Mouse (Mus musculus) cerebellum, adult (tissue): ENCODE data around the gene D5Ertd579e.

Experiments used
- ATAC-seq: cut with Nextera tagmentation; 2 replicates; pipeline ENCODE4 v1.9.2; 2017; ENCODE audit warnings: mild to moderate bottlenecking, moderate library complexity, mixed read lengths; ENCODE audit not compliant: insufficient number of reproducible peaks, low FRiP score, low TSS enrichment

The D5Ertd579e gene

DNA sequence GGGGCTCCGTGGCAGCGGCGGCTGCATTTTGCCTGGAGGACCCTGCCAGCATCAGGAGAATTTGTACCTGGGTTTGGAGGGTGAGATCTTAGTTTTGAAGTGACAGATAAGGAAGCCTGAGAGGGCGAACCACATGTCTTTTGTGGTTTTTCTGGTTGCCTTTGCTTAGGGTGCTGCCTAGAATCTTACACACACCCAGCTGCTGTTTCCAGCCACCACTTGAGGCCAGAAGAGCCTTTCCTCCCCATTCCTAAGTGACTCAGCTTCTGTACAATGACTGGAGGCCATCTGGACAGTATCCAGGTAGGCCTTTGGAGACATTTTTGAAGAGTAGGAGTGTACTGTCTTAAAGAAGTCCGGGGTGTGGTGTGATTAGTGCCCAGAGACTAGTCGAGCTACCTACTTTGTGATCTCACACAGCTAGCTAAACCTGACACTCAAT is 26.6 kb upstream of the D5Ertd579e start:
- ATAC-seq, result no peak

DNA sequence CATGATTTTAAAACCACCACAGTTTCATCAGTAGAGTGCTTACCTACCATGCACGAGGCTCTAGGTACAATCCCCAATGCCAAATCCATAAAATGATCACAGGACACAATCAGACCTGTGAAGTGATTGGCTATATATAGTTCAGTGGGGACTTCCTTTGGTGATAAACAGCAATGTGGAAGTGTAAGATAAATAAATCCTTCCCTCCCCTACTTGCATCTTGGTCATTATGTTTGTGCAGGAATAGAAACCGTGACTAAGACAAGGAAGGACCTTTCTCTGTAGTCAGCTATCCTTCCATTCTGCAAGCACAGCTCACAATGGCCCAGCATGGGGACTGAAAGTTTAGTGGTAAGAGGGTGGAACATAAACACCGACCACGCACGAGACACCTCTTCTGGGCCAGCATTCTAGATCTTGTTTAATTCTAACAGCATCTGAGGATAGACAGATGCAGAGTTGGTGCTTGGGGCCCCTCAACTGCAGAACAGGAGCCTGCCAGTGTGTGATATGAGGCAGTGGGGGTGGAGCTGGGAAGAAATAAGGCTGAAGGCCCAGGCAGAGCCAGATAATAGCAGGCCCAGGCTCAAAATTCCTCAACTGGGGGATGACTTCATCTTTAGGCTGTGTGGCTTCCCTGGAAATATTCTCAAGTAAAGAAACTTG is 25.0 kb upstream of the D5Ertd579e start:
- no peak for ATAC-seq

DNA sequence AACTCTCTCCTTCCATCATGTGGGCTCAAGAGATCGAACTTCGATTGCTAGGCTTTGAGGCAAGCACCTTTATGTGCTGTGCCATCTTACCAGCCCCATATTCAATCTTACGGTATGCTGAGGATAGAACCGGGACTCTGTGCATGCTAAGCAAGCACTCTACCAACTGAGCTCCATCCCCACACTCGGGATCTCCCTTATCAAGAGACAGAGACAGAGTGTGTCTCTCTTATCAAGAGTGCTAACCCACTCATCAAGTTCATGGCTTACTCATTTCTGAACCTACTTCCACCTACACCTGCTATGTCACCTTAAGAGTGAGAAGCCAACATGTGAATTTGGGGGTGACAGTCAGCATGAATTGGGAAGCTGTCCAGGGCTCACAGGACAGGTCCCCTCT is 24.4 kb upstream of the D5Ertd579e start:
- ATAC-seq, result no peak

DNA sequence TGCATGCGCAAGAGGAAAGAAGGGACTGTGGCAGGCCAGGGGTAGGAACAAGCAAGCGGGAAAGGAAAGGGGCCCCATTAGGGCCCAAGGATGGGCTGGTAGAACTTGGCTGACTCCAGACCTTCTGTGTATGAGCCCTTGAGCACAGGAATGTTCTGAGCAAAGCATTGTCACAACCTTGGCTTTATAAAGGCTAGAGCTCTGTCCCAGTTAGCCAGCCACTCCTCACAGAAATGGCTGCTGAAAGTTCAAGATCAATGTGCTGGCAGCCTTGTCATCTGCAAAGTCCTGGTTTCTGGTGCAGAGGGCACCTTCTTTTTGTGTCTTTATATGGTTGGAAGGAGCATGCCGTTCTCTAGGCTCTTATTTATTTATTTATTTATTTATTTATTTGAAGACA is 23.8 kb upstream of the D5Ertd579e start:
- ATAC-seq, result no peak

DNA sequence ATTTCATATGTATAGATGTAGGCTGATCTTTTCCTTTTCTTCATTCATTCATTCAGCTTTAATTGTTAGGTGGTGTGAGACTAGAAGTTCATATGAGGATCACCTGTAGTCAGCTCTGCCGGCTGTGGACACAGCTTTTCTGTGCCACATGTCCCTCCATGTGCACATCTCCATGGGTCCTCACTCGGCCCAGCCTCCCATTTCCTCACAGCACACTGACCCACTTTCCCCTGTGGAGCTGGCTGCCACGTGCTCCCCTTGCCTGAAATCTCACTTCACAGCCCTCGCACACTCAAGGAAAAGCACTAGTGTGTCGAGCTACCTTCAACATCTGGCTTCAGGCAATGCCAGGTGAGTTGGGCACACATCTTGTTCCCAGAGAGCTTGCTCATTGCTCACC is 23.3 kb upstream of the D5Ertd579e start:
- ATAC-seq, result no peak

DNA sequence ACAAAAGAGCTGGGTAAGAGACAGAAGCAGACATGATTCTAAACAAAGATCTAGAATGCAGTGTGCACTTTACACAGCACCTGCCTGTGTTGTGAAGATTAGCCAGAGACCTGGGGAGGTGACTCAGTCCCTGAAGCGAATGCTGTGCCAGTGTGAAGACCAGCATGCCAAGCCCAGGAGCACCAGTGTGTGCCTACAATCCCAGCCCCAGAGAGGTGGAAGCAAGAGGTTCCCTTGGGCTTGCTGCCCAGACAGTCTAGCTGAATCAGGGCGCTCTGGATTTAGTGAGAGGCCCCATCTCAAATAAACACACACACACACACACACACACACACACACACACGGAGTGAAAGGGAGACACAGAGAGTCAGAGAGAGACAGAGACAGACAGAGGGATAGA is 22.1 kb upstream of the D5Ertd579e start:
- ATAC-seq, result peak; percentile 54

DNA sequence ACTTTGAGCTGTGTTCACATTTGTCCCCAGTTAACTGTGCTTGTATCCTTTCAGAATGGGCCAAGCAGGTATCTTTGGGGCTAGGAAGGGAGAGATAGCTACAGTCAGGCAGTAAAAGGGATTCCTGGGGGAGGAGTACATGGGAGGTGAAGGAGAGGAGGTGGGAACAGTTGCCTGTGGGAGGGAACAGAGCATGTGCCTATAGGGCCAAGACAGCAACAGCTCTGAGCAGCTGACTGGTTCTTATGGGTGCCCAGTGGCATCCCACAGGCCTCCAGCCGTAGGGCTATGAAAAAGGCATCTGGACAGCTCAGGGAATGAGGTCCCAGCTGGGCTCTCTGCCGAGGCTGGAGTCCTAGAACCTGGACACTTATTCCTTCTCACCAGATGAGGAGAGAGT is 21.0 kb upstream of the D5Ertd579e start:
- ATAC-seq, result no peak

DNA sequence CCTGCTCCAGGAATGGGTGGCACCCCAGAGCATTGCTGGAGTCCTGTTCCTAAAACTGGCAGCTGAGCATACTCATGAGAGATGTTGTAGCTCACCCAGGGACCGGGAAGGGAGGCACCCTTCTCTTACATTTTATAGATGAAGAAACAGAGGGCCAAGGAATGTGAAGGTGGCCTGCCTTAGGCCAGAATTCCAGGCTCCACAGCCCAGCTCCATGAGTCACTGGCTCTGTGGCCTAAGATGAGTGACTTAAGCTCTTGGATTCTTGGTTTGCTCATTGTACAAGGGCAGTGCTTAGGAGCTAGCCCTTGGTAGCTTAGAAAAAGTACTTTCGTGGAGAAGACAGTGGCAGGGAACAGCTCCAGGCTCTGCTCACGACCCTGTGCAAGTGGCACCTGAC is 19.0 kb upstream of the D5Ertd579e start:
- no peak for ATAC-seq

DNA sequence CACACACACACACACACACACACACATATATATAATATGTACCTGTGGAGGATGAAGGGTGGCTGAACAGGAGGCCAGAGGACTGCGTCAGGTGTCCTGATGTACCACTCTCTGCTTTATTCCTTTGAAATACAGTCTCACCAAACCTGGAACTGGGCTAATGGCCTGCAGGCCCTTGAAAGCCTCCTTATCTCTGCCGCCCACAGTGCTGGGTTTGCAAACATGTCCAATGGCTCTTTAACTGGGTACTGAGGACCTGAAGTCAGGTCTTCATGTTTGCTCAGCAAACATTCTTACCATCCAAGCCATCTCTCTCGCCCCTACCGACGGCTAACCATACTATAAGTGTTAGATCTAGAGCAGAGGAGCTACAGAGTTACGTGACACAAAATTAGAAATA is 17.9 kb upstream of the D5Ertd579e start:
- no peak for ATAC-seq

DNA sequence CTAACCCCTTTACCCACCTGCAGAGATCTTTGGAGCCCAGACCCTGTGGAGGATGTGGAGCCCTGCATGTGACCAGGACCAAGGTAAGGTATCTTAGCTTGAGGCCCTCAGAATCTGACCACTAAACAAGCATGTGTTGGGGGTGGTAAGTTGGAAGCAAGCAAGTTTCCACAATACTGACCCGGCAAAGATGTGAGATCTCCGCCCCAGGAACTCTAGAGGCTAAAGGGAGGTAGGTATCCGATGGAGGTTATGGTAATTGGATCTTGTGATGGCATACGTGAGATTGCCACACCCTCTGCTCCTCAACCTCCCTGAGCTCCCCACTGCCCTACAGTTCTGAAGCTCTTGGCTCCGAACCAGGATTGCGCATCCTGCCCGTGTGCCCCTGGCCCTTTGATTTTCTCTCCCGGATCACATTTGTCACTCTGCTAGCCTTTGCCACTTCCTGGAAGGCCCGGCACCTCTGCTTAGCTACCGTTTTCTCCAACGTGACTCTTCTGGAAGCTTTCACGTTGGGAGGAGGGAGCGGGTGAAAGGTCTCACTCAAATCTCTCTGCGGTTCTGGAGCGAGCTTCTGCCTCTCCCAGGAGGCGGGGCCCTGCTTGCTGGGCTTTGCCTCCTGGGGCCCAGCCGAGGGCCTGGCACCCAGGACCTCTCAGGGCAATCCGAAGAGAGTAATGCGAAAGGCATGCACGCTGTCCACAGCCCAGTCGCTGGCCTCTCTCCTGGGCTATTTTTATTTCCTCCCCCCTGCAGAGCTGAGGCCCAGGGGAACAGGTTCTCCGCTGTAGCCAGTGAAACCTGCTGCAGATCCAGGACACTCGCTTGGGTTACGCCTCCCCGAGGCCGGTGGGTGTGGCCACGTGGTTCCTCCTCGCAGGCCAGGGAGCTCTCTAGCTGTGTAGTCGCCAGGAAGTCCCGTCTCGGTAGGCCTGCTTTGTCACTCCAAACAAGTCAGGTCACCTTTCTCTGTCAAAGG is 17.0 kb upstream of the D5Ertd579e start:
- peak; percentile 54; the same call in 1 of the 2 replicates for ATAC-seq

DNA sequence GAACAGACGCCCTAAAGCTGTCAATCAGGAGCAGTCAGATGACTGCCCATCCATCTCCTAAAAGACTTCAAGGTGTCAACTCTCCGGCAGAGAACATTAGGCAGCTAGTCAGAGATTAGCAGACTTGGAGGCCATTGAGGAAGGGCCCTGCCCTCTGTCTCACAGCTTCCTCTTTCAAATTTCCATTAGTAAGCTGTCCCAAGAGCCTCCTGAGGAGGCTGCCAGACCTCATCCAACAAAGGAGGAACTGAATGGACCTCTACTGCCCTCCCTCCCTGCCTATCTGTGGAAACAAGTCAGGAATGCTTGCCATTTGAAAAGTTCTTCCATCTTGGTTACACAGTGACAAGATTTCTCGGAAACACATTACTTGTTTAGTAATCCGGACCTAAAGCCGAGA is 16.0 kb upstream of the D5Ertd579e start:
- ATAC-seq, result no peak

DNA sequence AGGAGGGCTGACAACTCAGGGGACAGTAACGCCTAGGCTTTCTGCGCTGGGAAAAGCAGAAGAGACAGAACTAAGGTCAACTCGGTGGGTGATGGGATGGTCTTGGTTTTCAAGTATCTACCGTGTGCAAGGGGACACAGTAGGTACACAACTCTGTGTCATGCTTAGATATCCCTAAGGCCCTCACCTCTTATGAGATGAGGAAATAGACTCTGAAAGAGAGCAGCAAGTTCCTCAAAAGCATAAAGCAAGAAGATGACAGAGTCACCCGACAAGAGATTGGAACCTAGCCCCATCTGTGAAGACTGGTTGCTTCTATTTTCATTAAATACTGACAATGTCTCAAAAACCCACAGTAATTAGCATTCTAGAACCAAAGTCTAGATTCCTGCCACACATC is 10.0 kb upstream of the D5Ertd579e start:
- no peak for ATAC-seq

DNA sequence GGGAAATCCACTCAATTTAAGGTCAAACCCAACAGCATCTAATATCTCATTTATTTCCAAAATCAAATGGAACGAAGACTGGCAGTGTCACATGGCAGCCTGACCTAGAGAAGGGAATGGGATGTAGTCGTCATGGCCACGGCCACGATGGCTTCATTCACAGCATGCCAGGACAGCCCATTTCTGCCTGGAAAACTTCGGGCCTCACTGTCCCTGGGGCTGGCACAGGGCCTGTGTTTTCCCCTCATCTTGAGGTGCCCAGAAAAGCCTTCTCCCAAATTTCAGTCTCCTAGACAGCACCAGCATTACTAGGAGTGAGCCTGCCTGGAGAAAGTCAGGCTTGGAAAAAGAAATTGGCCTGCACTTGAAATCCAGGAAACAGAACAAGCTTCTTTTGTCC is 9.6 kb upstream of the D5Ertd579e start:
- no peak for ATAC-seq

DNA sequence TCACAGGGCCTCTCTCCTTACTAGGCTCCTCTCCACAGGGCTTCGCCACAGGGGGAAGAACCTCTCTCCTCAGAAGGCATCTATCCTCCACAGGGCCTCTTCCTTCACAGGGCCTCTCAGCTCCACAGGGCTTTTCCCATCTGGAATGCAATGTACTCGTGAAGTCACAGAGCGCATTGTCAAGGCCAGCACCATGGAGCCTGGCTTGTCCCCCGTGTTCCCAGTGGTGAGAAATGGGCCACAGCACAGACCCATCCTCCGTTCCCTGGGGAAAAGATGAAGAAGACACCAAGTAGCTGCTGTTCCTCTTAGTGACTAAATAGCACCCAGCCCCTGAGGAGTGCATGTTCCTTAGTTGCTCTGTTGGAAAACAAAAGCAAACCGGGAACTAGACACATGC is 8.9 kb upstream of the D5Ertd579e start:
- ATAC-seq, result no peak

DNA sequence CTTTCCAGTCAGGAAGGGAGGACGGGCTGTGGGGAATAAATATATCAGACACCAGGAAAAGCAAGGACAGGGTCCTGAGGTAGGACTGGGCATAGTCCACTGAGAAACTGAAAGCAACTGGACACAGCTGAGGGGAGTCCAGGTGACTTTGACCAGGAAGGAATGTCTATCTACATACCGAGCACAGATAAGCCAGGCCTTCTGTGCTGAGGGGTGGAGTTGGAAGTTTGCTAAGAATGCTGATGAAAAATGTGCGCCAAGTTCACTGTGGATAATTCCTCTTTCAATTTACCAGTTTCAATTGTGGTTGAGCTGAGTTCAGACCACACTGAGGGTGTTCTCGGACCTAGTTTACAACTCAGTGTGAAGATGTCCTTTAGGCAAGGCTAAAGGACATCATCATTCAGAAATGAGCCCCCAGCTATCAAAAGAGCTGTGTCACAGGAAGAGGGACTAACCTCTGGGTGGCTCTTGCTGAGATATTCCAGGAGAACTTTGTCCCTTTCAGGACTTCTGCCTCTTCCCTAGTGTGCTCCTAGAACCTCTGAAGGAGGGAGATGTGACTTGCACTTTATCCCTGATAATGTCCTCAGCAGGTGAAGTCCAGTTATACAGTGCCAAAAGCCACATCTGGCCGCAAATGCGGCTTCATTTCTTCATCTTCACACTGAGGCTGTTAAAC is 5.3 kb upstream of the D5Ertd579e start:
- ATAC-seq, result no peak

DNA sequence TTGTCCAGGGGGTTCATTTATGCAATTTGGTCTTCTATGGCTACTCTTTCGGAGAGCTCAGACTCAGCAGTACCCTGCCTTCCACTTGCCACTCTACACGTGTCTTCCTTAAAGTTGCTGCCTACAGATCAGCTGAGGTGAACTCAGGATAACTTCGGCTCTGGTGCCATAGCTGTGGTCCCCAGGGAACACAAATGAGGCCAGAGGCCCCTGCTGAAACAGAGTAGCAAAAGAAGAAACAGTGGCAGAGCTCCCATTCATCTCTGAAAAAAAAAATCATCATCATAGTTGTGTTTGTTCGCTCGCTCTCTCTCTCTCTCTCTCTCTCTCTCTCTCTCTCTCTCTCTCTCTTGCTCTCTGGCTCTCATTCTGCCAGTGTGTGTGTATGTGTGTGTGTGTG is 2.9 kb upstream of the D5Ertd579e start:
- no peak for ATAC-seq

DNA sequence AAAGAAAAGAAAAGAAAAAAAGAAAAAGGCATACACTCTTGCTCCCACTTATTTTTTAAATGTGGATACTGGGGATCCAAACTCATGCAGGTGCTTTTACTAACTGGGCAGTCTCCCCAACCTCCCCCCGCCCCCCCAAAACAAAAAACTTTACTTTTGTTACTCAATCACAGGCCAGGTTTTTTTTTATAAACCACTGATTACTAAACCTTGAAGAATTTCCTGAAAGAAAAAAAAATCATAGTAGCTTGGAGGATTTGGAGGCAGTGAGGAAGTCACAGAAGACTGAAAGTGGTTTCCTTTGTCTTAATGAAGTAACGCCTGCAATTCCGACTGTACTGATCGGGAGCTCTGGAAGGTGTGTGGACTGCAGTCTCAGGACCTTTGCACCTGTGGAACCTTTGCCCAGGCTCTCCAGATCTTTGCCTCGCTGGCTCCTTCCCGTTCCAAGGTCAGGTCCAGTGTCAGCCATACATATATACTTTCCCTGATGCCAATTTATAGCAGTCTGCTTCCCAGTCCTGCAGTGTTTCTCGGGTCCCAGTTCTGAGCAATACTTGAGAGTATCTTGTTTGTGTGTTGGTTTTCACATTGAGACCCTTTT is 2.3 kb upstream of the D5Ertd579e start:
- ATAC-seq, result no peak

DNA sequence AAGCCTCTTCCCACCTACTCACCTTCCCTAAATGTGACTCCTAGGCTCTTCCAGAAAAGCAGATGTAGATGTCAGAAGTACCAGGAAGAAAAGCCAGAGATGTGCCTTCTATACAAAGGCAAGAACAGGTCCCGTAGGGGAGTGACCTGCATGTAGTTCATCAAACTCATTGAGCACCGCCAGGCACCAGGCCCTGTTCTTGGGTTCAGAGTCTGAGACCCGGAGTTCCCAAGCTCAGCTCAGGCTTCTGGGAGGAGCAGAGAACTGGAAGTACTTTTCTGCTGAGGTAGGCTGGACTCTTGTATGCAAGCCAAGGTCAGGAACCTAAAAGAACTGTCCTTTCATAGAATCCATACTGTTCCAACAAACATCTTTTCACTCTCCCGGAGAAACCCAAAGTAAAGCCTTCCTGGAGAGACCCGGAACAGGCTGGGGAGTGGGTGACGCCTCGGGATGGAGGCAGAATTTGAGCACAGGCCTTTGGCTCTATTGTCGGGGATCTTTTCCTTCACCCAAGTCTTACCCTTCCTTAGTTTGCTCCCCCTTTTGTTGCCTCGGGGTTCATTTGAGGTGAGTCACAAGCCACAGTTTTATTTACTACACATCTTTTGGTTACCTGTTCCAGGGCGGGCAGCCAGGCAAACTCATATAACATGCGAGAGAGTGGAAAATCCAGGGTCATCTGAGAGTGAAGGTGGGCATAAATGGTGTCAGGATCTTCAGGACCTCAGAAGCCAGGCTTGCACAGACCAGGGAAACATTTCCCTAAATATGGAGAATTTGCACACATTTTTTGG is 878 bp upstream of the D5Ertd579e start:
- no peak for ATAC-seq

DNA sequence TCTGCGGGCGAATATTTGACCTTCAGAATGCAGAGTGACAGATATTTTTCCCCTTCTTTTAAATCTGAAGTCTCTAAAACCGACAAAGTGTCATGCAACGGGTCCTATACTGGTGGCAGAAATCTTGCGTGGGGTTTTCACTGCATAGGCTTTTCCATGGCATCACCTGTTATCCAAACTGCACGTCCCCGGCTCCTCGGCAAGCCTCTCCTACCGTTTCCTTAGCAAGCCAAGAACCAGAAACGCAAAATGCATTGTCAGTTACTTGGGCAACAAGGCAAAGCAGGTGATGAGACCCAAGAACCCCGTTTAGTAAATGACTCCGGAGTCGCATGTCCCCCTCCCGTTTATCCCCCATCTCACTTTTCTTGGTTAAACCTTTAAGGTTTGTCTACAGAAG is 819 bp downstream of the D5Ertd579e start:
- no peak for ATAC-seq

DNA sequence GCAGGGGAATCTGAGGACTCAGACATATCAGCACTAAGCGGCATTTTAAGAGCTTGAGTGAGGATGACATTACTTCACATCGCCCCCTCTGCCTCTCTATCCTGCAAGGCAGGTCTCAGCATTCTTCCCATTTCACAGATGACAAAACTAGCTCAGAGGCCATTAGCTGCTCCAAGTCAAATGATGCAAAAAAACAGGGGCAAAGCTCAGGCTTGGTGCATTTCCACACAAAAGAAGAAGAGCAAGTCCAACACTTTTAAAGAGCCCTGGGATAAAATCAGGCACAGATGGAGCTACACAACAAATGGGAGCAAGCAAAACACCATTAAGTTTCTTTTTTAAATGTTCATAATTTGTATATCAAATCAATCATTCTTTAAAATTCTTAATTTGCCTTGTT is 2.2 kb downstream of the D5Ertd579e start:
- no peak for ATAC-seq
